Mouse (Mus musculus): ENCODE measurements around the gene Nlgn2. TPM values are rescaled to one million over a fixed set of nuclear protein-coding genes. Genes with fewer than 3 reads are reported as not detected.

The Nlgn2 gene
- total RNA-seq, 2 experiments from 2014 or later: 239 to 241 TPM

GRCm38 (mm10) chr11:69835966-69836335, 1.6 kb downstream of the Nlgn2 start:
- intact Hi-C loops (cut with DNase I): loop anchor here (2.0 to 5.0 kb wide), 3 partner anchors 33 to 77 kb away; partner anchors contain the start of genes 2810408A11Rik, Neurl4 and Polr2a
- DNase-seq (ENCODE audit: low spot score in 2 of 2): no peak

GRCm38 (mm10) chr11:69835326-69835965, 2.1 kb downstream of the Nlgn2 start:
- intact Hi-C loops (cut with DNase I): loop anchor here (5.0 kb wide), 1 partner anchor 67 kb away; the partner anchor contains the start of genes 2810408A11Rik and Neurl4

GRCm38 (mm10) chr11:69834001-69834549, 3.5 kb downstream of the Nlgn2 start:
- DNase-seq (ENCODE audit: low spot score in 2 of 2): peak in 1 of 2 experiments; percentile 46
- intact Hi-C loops (cut with DNase I): no loop called here

More at GRCm38 (mm10) chr11:69835326-69835965, 2.1 kb downstream of the Nlgn2 start:
- DNase-seq (ENCODE audit: low spot score in 2 of 2): no peak

GRCm38 (mm10) chr11:69833554-69833953, 4.0 kb downstream of the Nlgn2 start:
- no peak for DNase-seq (ENCODE audit: low spot score in 2 of 2)
- intact Hi-C loops (cut with DNase I): no loop called here

GRCm38 (mm10) chr11:69828832-69829231, 8.8 kb downstream of the Nlgn2 start:
- DNase-seq (ENCODE audit: low spot score in 2 of 2): no peak
- intact Hi-C loops (cut with DNase I): no loop called here

- intact Hi-C loops (cut with DNase I): no loop called here
- no peak for DNase-seq (ENCODE audit: low spot score in 2 of 2)
These were observed 14.1 kb downstream of the Nlgn2 start for GRCm38 (mm10) chr11:69823456-69823855.

GRCm38 (mm10) chr11:69822080-69822479, 15.5 kb downstream of the Nlgn2 start, which contains the start of gene Spem1:
Spem1 (minus strand) TSS chr11:69822180.
- DNase-seq (ENCODE audit: low spot score in 2 of 2): no peak
- intact Hi-C loops (cut with DNase I): no loop called here

- intact Hi-C loops (cut with DNase I): no loop called here
- DNase-seq (ENCODE audit: low spot score in 2 of 2): no peak
These were observed 18.7 kb downstream of the Nlgn2 start for GRCm38 (mm10) chr11:69818871-69819270.

GRCm38 (mm10) chr11:69818365-69818764, 19.2 kb downstream of the Nlgn2 start, which contains the start of gene Spem2:
Spem2 (minus strand) TSS chr11:69818465.
- intact Hi-C loops (cut with DNase I): no loop called here
- no peak for DNase-seq (ENCODE audit: low spot score in 2 of 2)

GRCm38 (mm10) chr11:69816520-69816919, 21.1 kb downstream of the Nlgn2 start:
- intact Hi-C loops (cut with DNase I): no loop called here
- no peak for DNase-seq (ENCODE audit: low spot score in 2 of 2)

- no peak for DNase-seq (ENCODE audit: low spot score in 2 of 2)
- intact Hi-C loops (cut with DNase I): no loop called here
These were observed 22.4 kb downstream of the Nlgn2 start, which contains the start of gene Gm39566 for GRCm38 (mm10) chr11:69815155-69815554. Gm39566 (minus strand) TSS chr11:69815298.

GRCm38 (mm10) chr11:69810280-69810679, 27.3 kb downstream of the Nlgn2 start:
- DNase-seq (ENCODE audit: low spot score in 2 of 2): no peak
- intact Hi-C loops (cut with DNase I): no loop called here

GRCm38 (mm10) chr11:69807641-69808040, 29.9 kb downstream of the Nlgn2 start:
- DNase-seq (ENCODE audit: low spot score in 2 of 2): no peak
- intact Hi-C loops (cut with DNase I): no loop called here

GRCm38 (mm10) chr11:69806378-69806777, 31.2 kb downstream of the Nlgn2 start:
- intact Hi-C loops (cut with DNase I): no loop called here
- no peak for DNase-seq (ENCODE audit: low spot score in 2 of 2)

- intact Hi-C loops (cut with DNase I): loop anchor here (5.0 kb wide), 1 partner anchor 72 kb away; the partner anchor contains the start of gene Tmem95
- DNase-seq (ENCODE audit: low spot score in 2 of 2): no peak
These were observed 32.3 kb downstream of the Nlgn2 start, which contains the start of gene Tmem102 for GRCm38 (mm10) chr11:69804972-69805909. Tmem102 (minus strand) TSS chr11:69805624.

GRCm38 (mm10) chr11:69804652-69804940, 33.0 kb downstream of the Nlgn2 start:
- DNase-seq (ENCODE audit: low spot score in 2 of 2): no peak
- intact Hi-C loops (cut with DNase I): loop anchor here (5.0 kb wide), 1 partner anchor 73 kb away; the partner anchor contains the start of gene Tmem95

GRCm38 (mm10) chr11:69803786-69804651, 33.6 kb downstream of the Nlgn2 start:
- intact Hi-C loops (cut with DNase I): loop anchor here (1.0 to 5.0 kb wide), 3 partner anchors 33 to 73 kb away; partner anchors contain the start of genes Nlgn2 and Tmem95
- DNase-seq (ENCODE audit: low spot score in 2 of 2): peak; percentile 71

GRCm38 (mm10) chr11:69803328-69803727, 34.3 kb downstream of the Nlgn2 start:
- intact Hi-C loops (cut with DNase I): loop anchor here (1.0 to 5.0 kb wide), 3 partner anchors 33 to 74 kb away; partner anchors contain the start of genes Nlgn2 and Tmem95
- no peak for DNase-seq (ENCODE audit: low spot score in 2 of 2)

- DNase-seq (ENCODE audit: low spot score in 2 of 2): peak; percentile 72 to 73
- intact Hi-C loops (cut with DNase I): loop anchor here (1.0 to 5.0 kb wide), 3 partner anchors 34 to 75 kb away; partner anchors contain the start of genes Nlgn2 and Tmem95
These were observed 34.9 kb downstream of the Nlgn2 start for GRCm38 (mm10) chr11:69802648-69803105.
